Mouse (Mus musculus) testis, adult 10 weeks (tissue): Measurements from ENCODE around the gene Olfr104-ps. TPM values are rescaled to one million over a fixed set of nuclear protein-coding genes. Genes with fewer than 3 reads are reported as not detected.

Source experiments
- polyA plus RNA-seq: library from polyadenylated mRNA; stranded (reverse); fragments of 350-450 nt; fragmentation: Illumina TruSeq; extraction: RNeasy Lipid Tissue Mini Kit (QIAGEN cat#74804); gene quantifications from one replicate; pipeline ENCODE4 v1.2.3, GENCODE M21; 2014; ENCODE audit warnings: low read depth, low replicate concordance

Gene Olfr104-ps
- polyA plus RNA-seq, result not detected

GRCm38 (mm10) chr17:37359282-37359681 is at the start of gene Olfr104-ps:
Gene Olfr104-ps, plus strand, starts transcription at chr17:37359582.

DNA sequence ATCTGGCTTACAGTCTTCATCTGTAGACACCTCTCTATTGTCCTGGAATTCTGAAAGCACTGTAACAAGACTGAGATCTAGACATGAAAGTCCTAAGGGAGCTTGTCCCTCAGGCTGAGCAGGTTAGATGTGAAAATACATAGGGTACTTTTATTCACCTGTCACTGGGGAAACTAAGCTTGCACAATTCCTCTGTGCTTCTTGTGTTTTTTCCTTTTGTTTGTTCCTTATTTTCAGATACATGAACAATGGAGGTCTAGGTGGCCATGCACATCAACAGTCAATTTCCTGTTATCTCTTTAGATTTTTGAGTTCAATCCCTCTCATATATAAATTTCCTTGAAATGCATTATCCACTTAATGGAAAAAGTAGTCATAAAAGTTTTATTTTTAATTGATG is 42.4 kb upstream of the Olfr104-ps start, which contains the start of gene Olfr102:
TSS of gene Olfr102 (minus strand) at position 101 of the 400 bp plus-strand sequence.

DNA sequence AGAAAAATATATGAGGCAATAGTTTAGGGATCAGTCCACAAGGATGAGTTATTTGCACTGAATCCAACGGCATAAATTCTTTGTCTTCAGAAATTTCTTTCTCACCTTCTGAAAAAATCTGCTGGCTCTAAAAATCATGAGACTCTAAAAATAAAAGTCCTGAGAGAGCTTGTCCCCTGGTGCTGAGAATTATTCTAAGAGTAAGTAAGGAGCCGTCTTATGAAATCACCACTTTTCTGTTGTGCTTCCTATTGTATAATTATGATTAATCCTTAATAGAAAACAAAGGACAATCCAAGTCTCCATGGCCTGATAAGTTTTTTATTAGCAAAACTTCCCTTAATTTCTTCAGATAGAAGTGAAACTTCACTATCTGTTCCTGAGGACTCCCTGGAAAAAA is 19.8 kb upstream of the Olfr104-ps start, which contains the start of gene Olfr103:
TSS of gene Olfr103 (minus strand) at position 101 of the 400 bp plus-strand sequence.

GRCm38 (mm10) chr17:37378733-37379132 is 19.4 kb downstream of the Olfr104-ps start, which contains the start of gene Olfr105-ps:
Gene Olfr105-ps, plus strand, starts transcription at chr17:37379033.

GRCm38 (mm10) chr17:37390093-37390492 is 30.7 kb downstream of the Olfr104-ps start, which contains the start of gene Olfr106-ps:
Gene Olfr106-ps, plus strand, starts transcription at chr17:37390393.

DNA sequence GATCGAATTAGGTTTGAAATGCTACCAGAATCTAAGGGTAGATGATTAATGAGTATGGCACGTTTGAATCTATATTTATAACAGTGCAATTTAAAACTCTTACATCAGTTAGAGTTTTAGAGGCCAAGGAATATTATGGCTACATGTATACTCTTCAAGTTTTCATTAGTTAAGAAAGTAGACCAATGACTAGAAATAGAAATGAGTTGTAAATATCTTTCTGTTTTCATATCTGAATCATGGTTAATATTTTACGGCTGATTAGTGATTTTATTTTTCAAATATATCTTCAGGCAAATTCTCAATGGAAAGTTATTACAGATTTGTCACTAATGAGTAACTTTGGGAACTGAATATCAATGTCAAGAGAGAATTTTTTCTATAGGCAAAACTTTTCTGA is 39.5 kb downstream of the Olfr104-ps start, which contains the start of gene Olfr107:
TSS of gene Olfr107 (plus strand) at position 301 of the 400 bp plus-strand sequence.

Other genes with a start within 250 kb of the Olfr104-ps start
- gene Olfr92, start 239.5 kb upstream of the Olfr104-ps start, polyA plus RNA-seq, result not detected
- 0.90 TPM for gene Olfr93, start 198.1 kb upstream of the Olfr104-ps start, polyA plus RNA-seq
- not detected for gene Ubd, start 165.7 kb upstream of the Olfr104-ps start, polyA plus RNA-seq
- gene Olfr94, start 158.6 kb upstream of the Olfr104-ps start, polyA plus RNA-seq, result not detected
- gene Olfr95, start 146.5 kb upstream of the Olfr104-ps start, polyA plus RNA-seq, result not detected
- gene Olfr96, start 139.4 kb upstream of the Olfr104-ps start, polyA plus RNA-seq, result not detected
- gene Olfr97, start 122.3 kb upstream of the Olfr104-ps start, polyA plus RNA-seq, result not detected
- gene Olfr98, start 95.8 kb upstream of the Olfr104-ps start, polyA plus RNA-seq, result not detected
- 0.28 TPM for gene H2-M3, start 89.4 kb upstream of the Olfr104-ps start, polyA plus RNA-seq
- gene Olfr99, start 76.1 kb upstream of the Olfr104-ps start, polyA plus RNA-seq, result not detected
- not detected for gene Olfr101, start 55.3 kb upstream of the Olfr104-ps start, polyA plus RNA-seq
- 0.14 TPM for gene Olfr102, start 42.5 kb upstream of the Olfr104-ps start, polyA plus RNA-seq
- gene Olfr103, start 19.9 kb upstream of the Olfr104-ps start, polyA plus RNA-seq, result not detected
- gene Olfr105-ps, start 19.5 kb downstream of the Olfr104-ps start, polyA plus RNA-seq, result not detected
- gene Olfr106-ps, start 30.8 kb downstream of the Olfr104-ps start, polyA plus RNA-seq, result not detected
- not detected for gene Olfr107, start 39.6 kb downstream of the Olfr104-ps start, polyA plus RNA-seq
- not detected for gene Olfr108, start 85.9 kb downstream of the Olfr104-ps start, polyA plus RNA-seq
- not detected for gene Olfr109, start 99.3 kb downstream of the Olfr104-ps start, polyA plus RNA-seq
- not detected for gene H2-M2, start 124.0 kb downstream of the Olfr104-ps start, polyA plus RNA-seq
- gene Olfr110, start 132.9 kb downstream of the Olfr104-ps start, polyA plus RNA-seq, result not detected
- not detected for gene Olfr111, start 148.4 kb downstream of the Olfr104-ps start, polyA plus RNA-seq
- 40.7 TPM for gene Olfr112, start 209.9 kb downstream of the Olfr104-ps start, polyA plus RNA-seq
- gene Olfr113, start 218.1 kb downstream of the Olfr104-ps start, polyA plus RNA-seq, result not detected
- not detected for gene Olfr114, start 233.2 kb downstream of the Olfr104-ps start, polyA plus RNA-seq